Mouse (Mus musculus) heart, postnatal 4 days (tissue): ENCODE results near the gene Atg3. TPM values are rescaled to one million over a fixed set of nuclear protein-coding genes. Genes with fewer than 3 reads are reported as not detected.

Experiments
- DNase-seq: peaks from one replicate; pipeline ENCODE4 v3.0.0; 2021
- total RNA-seq, 2 experiments: library from RNA; stranded (reverse); gene quantifications; 2 replicates each; pipeline ENCODE4 v1.2.3; 2021

The Atg3 gene
- total RNA-seq, 2 experiments from 2014 or later, result 27.7 to 27.8 TPM

GRCm38 (mm10) chr16:45204859-45205670 lies 46.5 kb downstream of the Atg3 start:
- DNase-seq, result no peak

- no peak for DNase-seq
These were observed 63.4 kb downstream of the Atg3 start for GRCm38 (mm10) chr16:45222016-45222415.

GRCm38 (mm10) chr16:45222771-45223170 lies 64.2 kb downstream of the Atg3 start:
- no peak for DNase-seq

- no peak for DNase-seq
These were observed 65.2 kb downstream of the Atg3 start, which contains the start of gene Btla for GRCm38 (mm10) chr16:45223648-45224388. Gene Btla (plus strand): TSS chr16:45224315.

GRCm38 (mm10) chr16:45224431-45225008 lies 65.9 kb downstream of the Atg3 start:
- DNase-seq, result no peak

GRCm38 (mm10) chr16:45227002-45227401 lies 68.4 kb downstream of the Atg3 start:
- no peak for DNase-seq

- no peak for DNase-seq
These were observed 72.7 kb downstream of the Atg3 start for GRCm38 (mm10) chr16:45231296-45231695.

GRCm38 (mm10) chr16:45233007-45233406 lies 74.4 kb downstream of the Atg3 start:
- no peak for DNase-seq

Other genes starting within 250 kb of the Atg3 start
- gene Cd200r3, start 215.1 kb upstream of the Atg3 start, total RNA-seq, result under 1 TPM; 0.32 to 0.57 TPM
- 10 to 100 TPM; 90.3 to 96.3 TPM for gene Ccdc80, start 65.4 kb upstream of the Atg3 start, total RNA-seq
- 10 to 100 TPM in 1 of 2 experiments, 1 to 10 TPM in 1; 9.1 to 13.9 TPM for gene Slc35a5, start 79 bp upstream of the Atg3 start, total RNA-seq
- gene Btla, start 65.5 kb downstream of the Atg3 start, total RNA-seq, result under 1 TPM; 0.25 to 0.26 TPM